Mouse (Mus musculus) limb, embryonic 14.5 days (tissue): ENCODE measurements at regions not wholly inside any gene's neighbourhood (a gene's known extent, or its start where the extent isn't known, plus 50 kb on each side); places are given as distances from the start of the nearest gene placed in this dataset.
A peak's percentile ranks its signal among the peaks of the same experiment; 100 is the strongest.

Experiments used
- ATAC-seq: fragments of 200-750 bp; cut with Nextera tagmentation; 2 replicates; pipeline ENCODE4 v1.8.0; 2017; ENCODE audit warnings: low read depth, moderate number of reproducible peaks, moderate TSS enrichment; ENCODE audit not compliant: low FRiP score
- DNase-seq: peaks from one replicate; pipeline ENCODE4 v3.0.0-alpha.2; 2015; ENCODE audit warnings: low spot score
- H3K27ac ChIP-seq: fragments of 300-500 bp; sonication (generic); replicated peaks from 2 replicates; pipeline ENCODE4 v1.5.1; 2014; ENCODE audit warnings: low read depth, mild to moderate bottlenecking, low read length, moderate library complexity, mixed read lengths
- H3K27me3 ChIP-seq: fragments of 300-500 bp; sonication (generic); 2 replicates; pipeline ENCODE4 v1.6.1; 2014; ENCODE audit warnings: low read length, mixed read lengths; ENCODE audit not compliant: control insufficient read depth, insufficient read depth
- H3K36me3 ChIP-seq: fragments of 300-500 bp; sonication (generic); 2 replicates; pipeline ENCODE4 v1.6.1; 2014; ENCODE audit warnings: mild to moderate bottlenecking, low read length, moderate library complexity, mixed read lengths; ENCODE audit not compliant: control insufficient read depth, insufficient read depth
- H3K4me1 ChIP-seq: fragments of 300-500 bp; sonication (generic); 2 replicates; pipeline ENCODE4 v1.6.1; 2014; ENCODE audit warnings: antibody characterized with exemption, low read length, mixed read lengths; ENCODE audit not compliant: control insufficient read depth, insufficient read depth
- H3K4me2 ChIP-seq: fragments of 300-500 bp; sonication (generic); replicated peaks from 2 replicates; pipeline ENCODE4 v1.6.1; 2014; ENCODE audit warnings: low read depth, mild to moderate bottlenecking, low read length, moderate library complexity; ENCODE audit not compliant: severe bottlenecking
- H3K4me3 ChIP-seq: fragments of 300-500 bp; sonication (generic); replicated peaks from 2 replicates; pipeline ENCODE4 v1.5.1; 2014; ENCODE audit warnings: low read length
- H3K9ac ChIP-seq: fragments of 300-500 bp; sonication (generic); 2 replicates; pipeline ENCODE4 v1.6.1; 2014; ENCODE audit warnings: mild to moderate bottlenecking, low read depth, low read length, moderate library complexity; ENCODE audit not compliant: severe bottlenecking
- H3K9me3 ChIP-seq: fragments of 300-500 bp; sonication (generic); 2 replicates; pipeline ENCODE4 v1.6.1; 2016; ENCODE audit warnings: low read length; ENCODE audit not compliant: control insufficient read depth
- POLR2A ChIP-seq: fragments of 200-500 bp; IDR thresholded peaks from 2 replicates; pipeline ENCODE4 v1.8.0; 2012; ENCODE audit warnings: inconsistent platforms, mild to moderate bottlenecking, moderate library complexity, borderline replicate concordance; ENCODE audit not compliant: insufficient read depth, insufficient read length; ENCODE audit errors: extremely low read depth
- WGBS: fragments of 180-500 bp; shearing (Covaris S2); extraction: QIAGEN DNeasy Blood & Tissue Kit; methylation state at CpG from one replicate; pipeline ENCODE4 v1.1.7; 2014; 5-methylcytosine and 5-hydroxymethylcytosine counted together

GRCm38 (mm10) chr17:61647576-61647975 lies 1233.5 kb downstream of the Efna5 start:
- no peak for ATAC-seq
- H3K9me3 ChIP-seq: no peaks in the 10 kb centered on the region
- DNase-seq: no peak
- H3K27ac ChIP-seq: no peak overlapping the region
- no peaks in the 10 kb centered on the region for H3K4me1 ChIP-seq
- H3K36me3 ChIP-seq: no peaks in the 10 kb centered on the region
- no peak for TF ChIP-seq POLR2A
- no peaks in the 10 kb centered on the region for H3K27me3 ChIP-seq
- H3K9ac ChIP-seq: no peak overlapping the region
- no peak overlapping the region for H3K4me3 ChIP-seq
- H3K4me2 ChIP-seq: no peak overlapping the region

- H3K4me2 ChIP-seq: no peak overlapping the region
- H3K9me3 ChIP-seq: no peaks in the 10 kb centered on the region
These were observed 1272.8 kb downstream of the Efna5 start for GRCm38 (mm10) chr17:61608286-61608685.

GRCm38 (mm10) chr17:61606729-61607481 lies 1274.2 kb downstream of the Efna5 start:
- Histone ChIP-seq H3K4me1 (no peaks in the 10 kb centered on the region), H3K4me3 (no peak overlapping the region), H3K27ac (no peak overlapping the region), H3K36me3 (no peaks in the 10 kb centered on the region), H3K4me2 (no peak overlapping the region), H3K27me3 (no peaks in the 10 kb centered on the region), H3K9ac (no peak overlapping the region), H3K9me3 (no peaks in the 10 kb centered on the region)
- TF ChIP-seq POLR2A: no peak
- no peak for DNase-seq
- 82% methylated on average over 14 of the region's 14 CpGs for WGBS
- no peak for ATAC-seq

More at GRCm38 (mm10) chr17:61608286-61608685, 1272.8 kb downstream of the Efna5 start:
- H3K4me3 ChIP-seq: no peak overlapping the region
- DNase-seq (peak; percentile 45), ATAC-seq (no peak)
- H3K4me1 ChIP-seq: no peaks in the 10 kb centered on the region
- no peak overlapping the region for H3K9ac ChIP-seq
- H3K27me3 ChIP-seq: no peaks in the 10 kb centered on the region
- TF ChIP-seq POLR2A: no peak
- no peaks in the 10 kb centered on the region for H3K36me3 ChIP-seq
- 63% methylated on average over 4 of the region's 4 CpGs for WGBS
- H3K27ac ChIP-seq: no peak overlapping the region

GRCm38 (mm10) chr17:61604246-61604645 lies 1276.9 kb downstream of the Efna5 start:
- H3K27me3 ChIP-seq: no peaks in the 10 kb centered on the region
- H3K36me3 ChIP-seq: no peaks in the 10 kb centered on the region
- no peaks in the 10 kb centered on the region for H3K4me1 ChIP-seq
- DNase-seq (no peak), ATAC-seq (no peak)
- H3K9ac ChIP-seq: no peak overlapping the region
- H3K9me3 ChIP-seq: no peaks in the 10 kb centered on the region
- H3K4me2 ChIP-seq: no peak overlapping the region
- 85% methylated on average over 5 of the region's 5 CpGs for WGBS
- no peak for TF ChIP-seq POLR2A
- H3K4me3 ChIP-seq: no peak overlapping the region
- no peak overlapping the region for H3K27ac ChIP-seq

- WGBS: 48% methylated on average over 2 of the region's 2 CpGs
- Histone ChIP-seq H3K4me2 (no peak overlapping the region), H3K27ac (no peak overlapping the region), H3K9me3 (no peaks in the 10 kb centered on the region), H3K36me3 (no peaks in the 10 kb centered on the region), H3K9ac (no peak overlapping the region), H3K4me3 (no peak overlapping the region), H3K27me3 (no peaks in the 10 kb centered on the region), H3K4me1 (no peaks in the 10 kb centered on the region)
- TF ChIP-seq POLR2A: no peak
- no peak for DNase-seq
- ATAC-seq: no peak
These were observed 1291.9 kb downstream of the Efna5 start for GRCm38 (mm10) chr17:61589255-61589654.
